Mouse (Mus musculus) cerebellum, adult 2 months (tissue): ENCODE measurements around the gene Srgap2. TPM values are rescaled to one million over a fixed set of nuclear protein-coding genes. Genes with fewer than 3 reads are reported as not detected.
A peak's percentile ranks its signal among the peaks of the same experiment; 100 is the strongest.
"Not testable (repeated sequence)": the region's sequence is repeated elsewhere in the genome, so short reads cannot be mapped to it uniquely, and the experiment has no call there.

Source experiments
- DNase-seq, 2 experiments: peaks; one replicate each; pipeline ENCODE4 v3.0.0; 2021
- H3K27ac ChIP-seq: fragments of 200-500 bp; 2 replicates; pipeline ENCODE4 v1.5.1; 2012; ENCODE audit warnings: low read length, control low read depth, inconsistent platforms; ENCODE audit not compliant: insufficient read depth
- H3K27me3 ChIP-seq: fragments of 200-500 bp; 2 replicates; pipeline ENCODE4 v1.6.1; 2012; ENCODE audit warnings: inconsistent platforms, mild to moderate bottlenecking, low read length, moderate library complexity; ENCODE audit not compliant: control insufficient read depth, insufficient read depth
- H3K4me1 ChIP-seq: fragments of 200-500 bp; 2 replicates; pipeline ENCODE4 v1.6.1; 2011; ENCODE audit warnings: low read length; ENCODE audit not compliant: control insufficient read depth, insufficient read depth
- H3K4me3 ChIP-seq: fragments of 200-500 bp; replicated peaks from 2 replicates; pipeline ENCODE3; 2011; ENCODE audit warnings: mild to moderate bottlenecking, low read depth, low read length, control low read depth; ENCODE audit not compliant: insufficient read depth
- CTCF ChIP-seq: fragments of 200-500 bp; IDR thresholded peaks from 2 replicates; pipeline ENCODE4 v1.5.1; 2011; ENCODE audit warnings: low read depth, mild to moderate bottlenecking, control low read depth, low read length, moderate library complexity, borderline replicate concordance; ENCODE audit not compliant: insufficient read depth
- POLR2A ChIP-seq: fragments of 200-500 bp; IDR thresholded peaks from 2 replicates; pipeline ENCODE4 v1.6.1; 2011; ENCODE audit warnings: low read length, control low read depth, borderline replicate concordance; ENCODE audit not compliant: insufficient read depth
- WGBS: fragments of 180-500 bp; shearing (Covaris S2); methylation state at CpG from one replicate; pipeline ENCODE4 v1.1.7; 2018; 5-methylcytosine and 5-hydroxymethylcytosine counted together
- polyA plus RNA-seq: library from polyadenylated mRNA; depleted of rRNA; stranded (reverse); fragments of >200 nt; gene quantifications from 2 replicates; pipeline ENCODE4 v1.2.3, GENCODE M21; 2012; rRNA removed

Srgap2 gene
- polyA plus RNA-seq, result 83.1 and 94.6 TPM in 2 replicates

- peak; percentile 99 to 100 for DNase-seq
- Histone ChIP-seq H3K4me1 (no peaks in the 10 kb centered on the region; the same call in 1 of the 2 replicates), H3K27me3 (no peaks in the 10 kb centered on the region), H3K4me3 (peak within 1 kb of the TSS; percentile 74), H3K27ac (peak within 1 kb of the TSS; percentile 86)
- TF ChIP-seq CTCF, result no peak
- peak; percentile 98 for TF ChIP-seq POLR2A
- under 1% methylated on average over 44 of the region's 44 CpGs for WGBS
Measured at GRCm38 (mm10) chr1:131527281-131528080, at the start of gene Srgap2, which contains the start of gene Fam72a. Srgap2 (minus strand) TSS chr1:131527352. Fam72a (plus strand) TSS chr1:131527903.

GRCm38 (mm10) chr1:131573721-131574120, 46.6 kb upstream of the Srgap2 start:
- 90% methylated on average over 14 of the region's 14 CpGs for WGBS

GRCm38 (mm10) chr1:131570391-131570790, 43.2 kb upstream of the Srgap2 start:
- no peak for DNase-seq
- Histone ChIP-seq H3K27ac (no peak overlapping the region), H3K4me1 (no peaks in the 10 kb centered on the region), H3K27me3 (no peaks in the 10 kb centered on the region), H3K4me3 (no peak overlapping the region)
- TF ChIP-seq POLR2A (no peak), CTCF (no peak)
- 89% methylated on average over 4 of the region's 4 CpGs for WGBS

More at GRCm38 (mm10) chr1:131573721-131574120, 46.6 kb upstream of the Srgap2 start:
- TF ChIP-seq POLR2A (no peak), CTCF (no peak)
- Histone ChIP-seq H3K27me3 (no peaks in the 10 kb centered on the region), H3K4me1 (no peaks in the 10 kb centered on the region), H3K27ac (no peak overlapping the region), H3K4me3 (no peak overlapping the region)
- DNase-seq, result no peak

- TF ChIP-seq CTCF (no peak), POLR2A (no peak)
- Histone ChIP-seq H3K4me3 (no peak overlapping the region), H3K4me1 (no peaks in the 10 kb centered on the region), H3K27me3 (no peaks in the 10 kb centered on the region), H3K27ac (no peak overlapping the region)
- no peak for DNase-seq
- WGBS, result 97% methylated on average over 6 of the region's 6 CpGs
Measured at GRCm38 (mm10) chr1:131569721-131570120, 42.6 kb upstream of the Srgap2 start.

- DNase-seq, result peak in 1 of 2 experiments; percentile 32
- not testable (repeated sequence) for H3K27me3 ChIP-seq, H3K27ac ChIP-seq, H3K4me3 ChIP-seq, H3K4me1 ChIP-seq
- 31% methylated on average over 11 of the region's 11 CpGs for WGBS
Measured at GRCm38 (mm10) chr1:131566056-131566455, 38.9 kb upstream of the Srgap2 start.

- no peak for DNase-seq
- TF ChIP-seq POLR2A, result no peak
- TF ChIP-seq CTCF, result no peak
- H3K4me1 ChIP-seq, result no peaks in the 10 kb centered on the region
- 94% methylated on average over 2 of the region's 2 CpGs for WGBS
- no peak overlapping the region for H3K27ac ChIP-seq
- no peak overlapping the region for H3K4me3 ChIP-seq
- H3K27me3 ChIP-seq, result no peaks in the 10 kb centered on the region
Measured at GRCm38 (mm10) chr1:131562081-131562480, 34.9 kb upstream of the Srgap2 start.

- H3K27me3 ChIP-seq, result no peaks in the 10 kb centered on the region
- H3K4me1 ChIP-seq, result no peaks in the 10 kb centered on the region
- no peak for DNase-seq
- no peak for TF ChIP-seq CTCF
- TF ChIP-seq POLR2A, result no peak
- no peak overlapping the region for H3K4me3 ChIP-seq
- no peak overlapping the region for H3K27ac ChIP-seq
Measured at GRCm38 (mm10) chr1:131560500-131560899, 33.3 kb upstream of the Srgap2 start.
